Mouse (Mus musculus): ENCODE data around the gene Cactin.

The Cactin gene

DNA sequence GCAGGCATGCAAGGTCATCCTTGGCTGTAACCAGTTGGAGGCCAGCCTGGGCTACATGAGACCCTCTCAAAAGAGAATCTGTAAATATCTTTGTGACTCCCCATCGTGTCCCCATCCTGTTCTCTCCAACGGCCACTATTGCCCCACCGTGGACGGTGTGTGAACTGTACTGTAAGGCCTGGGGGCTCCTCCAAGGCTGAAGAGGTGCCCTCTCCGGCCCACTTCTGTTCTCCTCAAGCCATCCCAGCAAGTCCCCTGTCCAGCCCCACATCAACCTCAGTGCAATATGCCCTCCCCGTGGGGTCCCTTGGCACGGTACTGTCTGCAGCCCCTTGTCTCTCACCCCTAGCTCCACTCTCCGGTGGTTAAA lies 1.6 kb upstream of the Cactin start:
- Histone ChIP-seq H3K36me3 (ENCODE audit: insufficient read depth, low read length) (peaks cover 65% of the 10 kb centered on the region), H3K4me3 (replicated peaks; ENCODE audit: low read length) (peak overlapping the region; percentile 100), H3K9me3 (ENCODE audit: low read length) (no peaks in the 10 kb centered on the region), H3K4me1 (replicated peaks; ENCODE audit: low read depth, low read length) (peaks cover 83% of the 10 kb centered on the region), H3K27me3 (ENCODE audit: insufficient read depth, low read length) (no peaks in the 10 kb centered on the region)
- no peak for TF ChIP-seq CTCF (conservative IDR thresholded peaks at IDR 0.05; ENCODE audit: low read length)
- TF ChIP-seq NANOG (IDR thresholded peaks at IDR 0.05; ENCODE audit: borderline replicate concordance, low read length): no peak
- no peak for TF ChIP-seq POU5F1 (IDR thresholded peaks at IDR 0.05; ENCODE audit: borderline replicate concordance, low read length)

DNA sequence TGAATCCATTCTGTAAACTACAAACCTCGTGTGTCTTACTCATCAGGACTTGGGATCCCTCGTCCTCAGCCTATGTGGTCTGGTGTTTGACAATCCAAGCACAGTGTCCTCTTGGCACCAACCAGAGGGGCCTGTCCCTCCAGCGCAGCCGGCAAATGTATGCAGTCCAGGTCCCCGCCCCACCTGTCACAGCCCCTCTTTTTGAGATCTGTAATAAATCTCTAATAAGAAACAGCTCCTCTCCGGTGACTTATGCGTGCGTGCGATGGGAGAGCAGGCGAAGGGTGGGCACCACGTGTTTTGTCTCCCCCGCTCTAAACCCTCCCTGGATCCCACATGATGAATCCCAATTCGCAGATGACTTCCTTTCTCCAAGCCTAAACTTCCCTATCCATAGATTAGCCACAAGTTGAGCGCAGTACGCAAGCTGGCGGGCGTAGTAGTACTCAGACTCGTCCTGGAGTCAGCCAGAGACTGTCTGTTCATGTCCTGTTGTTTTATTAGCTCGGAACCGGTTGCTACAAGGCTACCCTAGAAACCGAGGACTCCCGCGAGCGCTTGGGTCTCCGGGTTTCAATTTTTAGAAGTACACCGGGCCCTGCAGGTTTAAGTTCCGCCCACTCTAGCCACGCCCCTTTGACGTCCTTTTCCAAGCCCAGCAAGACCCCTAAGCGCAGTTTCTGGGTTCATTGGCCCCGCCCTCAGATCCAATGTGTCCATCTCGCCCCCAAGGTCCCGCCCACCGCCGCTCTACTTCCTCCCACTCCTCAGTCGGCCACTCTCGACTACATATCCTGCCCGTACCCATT lies 958 bp upstream of the Cactin start:
- peaks cover 65% of the 10 kb centered on the region for H3K36me3 ChIP-seq (ENCODE audit: insufficient read depth, low read length)
- H3K4me1 ChIP-seq (replicated peaks; ENCODE audit: low read depth, low read length): peaks cover 84% of the 10 kb centered on the region
- H3K9me3 ChIP-seq (ENCODE audit: low read length): no peaks in the 10 kb centered on the region
- TF ChIP-seq NANOG (IDR thresholded peaks at IDR 0.05; ENCODE audit: borderline replicate concordance, low read length): no peak
- no peak for TF ChIP-seq CTCF (conservative IDR thresholded peaks at IDR 0.05; ENCODE audit: low read length)
- no peak for TF ChIP-seq POU5F1 (IDR thresholded peaks at IDR 0.05; ENCODE audit: borderline replicate concordance, low read length)
- peak overlapping the region; percentile 100 for H3K4me3 ChIP-seq (replicated peaks; ENCODE audit: low read length)
- H3K27me3 ChIP-seq (ENCODE audit: insufficient read depth, low read length): no peaks in the 10 kb centered on the region

DNA sequence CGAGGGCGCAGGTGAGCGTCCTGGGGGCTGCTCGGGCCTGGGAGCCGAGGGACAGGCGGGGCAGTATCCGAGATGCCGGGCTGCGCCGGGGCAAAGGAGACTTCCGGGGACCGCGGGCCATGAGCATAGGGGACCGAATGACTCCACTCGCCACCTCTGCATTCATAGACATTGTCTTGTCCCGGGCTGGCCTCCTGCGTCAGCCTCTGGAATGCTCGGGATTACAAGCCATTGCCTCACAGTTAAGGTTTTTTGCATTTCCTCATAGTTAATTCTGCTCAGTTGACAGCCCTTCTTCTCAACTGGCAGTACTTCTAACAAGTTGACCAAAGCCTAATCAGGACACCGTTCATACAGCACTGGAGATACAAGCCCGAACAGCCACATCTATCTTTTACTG lies 533 bp downstream of the Cactin start:
- H3K4me3 ChIP-seq (replicated peaks; ENCODE audit: low read length): peak overlapping the region; percentile 100
- H3K4me1 ChIP-seq (replicated peaks; ENCODE audit: low read depth, low read length): peaks cover 84% of the 10 kb centered on the region
- peaks cover 66% of the 10 kb centered on the region for H3K36me3 ChIP-seq (ENCODE audit: insufficient read depth, low read length)
- no peaks in the 10 kb centered on the region for H3K9me3 ChIP-seq (ENCODE audit: low read length)
- no peaks in the 10 kb centered on the region for H3K27me3 ChIP-seq (ENCODE audit: insufficient read depth, low read length)
- TF ChIP-seq NANOG (IDR thresholded peaks at IDR 0.05; ENCODE audit: borderline replicate concordance, low read length): no peak
- TF ChIP-seq POU5F1 (IDR thresholded peaks at IDR 0.05; ENCODE audit: borderline replicate concordance, low read length): no peak
- TF ChIP-seq CTCF (conservative IDR thresholded peaks at IDR 0.05; ENCODE audit: low read length): no peak

DNA sequence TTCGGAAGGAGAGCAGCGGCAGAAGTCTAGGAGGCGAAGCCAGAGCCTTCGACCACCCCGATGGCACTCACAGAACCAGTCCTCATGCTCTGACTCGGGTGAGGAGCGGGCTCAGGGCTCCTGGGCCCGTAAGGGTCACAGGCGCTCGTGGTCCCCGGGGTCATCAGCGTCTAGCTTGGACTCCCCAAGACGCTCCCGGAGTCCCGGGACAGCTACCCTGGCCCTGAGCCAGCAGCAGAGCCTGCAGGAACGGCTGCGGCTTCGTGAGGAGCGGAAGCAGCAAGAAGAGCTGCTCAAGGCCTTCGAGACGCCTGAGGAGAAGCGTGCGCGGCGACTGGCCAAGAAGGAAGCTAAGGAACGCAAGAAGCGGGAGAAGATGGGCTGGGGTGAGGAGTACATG lies 1.5 kb downstream of the Cactin start:
- H3K4me1 ChIP-seq (replicated peaks; ENCODE audit: low read depth, low read length): peaks cover 84% of the 10 kb centered on the region
- peak overlapping the region; percentile 100 for H3K4me3 ChIP-seq (replicated peaks; ENCODE audit: low read length)
- H3K27me3 ChIP-seq (ENCODE audit: insufficient read depth, low read length): no peaks in the 10 kb centered on the region
- TF ChIP-seq CTCF (conservative IDR thresholded peaks at IDR 0.05; ENCODE audit: low read length) (no peak), POU5F1 (IDR thresholded peaks at IDR 0.05; ENCODE audit: borderline replicate concordance, low read length) (no peak), NANOG (IDR thresholded peaks at IDR 0.05; ENCODE audit: borderline replicate concordance, low read length) (no peak)
- H3K36me3 ChIP-seq (ENCODE audit: insufficient read depth, low read length): peaks cover 75% of the 10 kb centered on the region
- H3K9me3 ChIP-seq (ENCODE audit: low read length): no peaks in the 10 kb centered on the region

DNA sequence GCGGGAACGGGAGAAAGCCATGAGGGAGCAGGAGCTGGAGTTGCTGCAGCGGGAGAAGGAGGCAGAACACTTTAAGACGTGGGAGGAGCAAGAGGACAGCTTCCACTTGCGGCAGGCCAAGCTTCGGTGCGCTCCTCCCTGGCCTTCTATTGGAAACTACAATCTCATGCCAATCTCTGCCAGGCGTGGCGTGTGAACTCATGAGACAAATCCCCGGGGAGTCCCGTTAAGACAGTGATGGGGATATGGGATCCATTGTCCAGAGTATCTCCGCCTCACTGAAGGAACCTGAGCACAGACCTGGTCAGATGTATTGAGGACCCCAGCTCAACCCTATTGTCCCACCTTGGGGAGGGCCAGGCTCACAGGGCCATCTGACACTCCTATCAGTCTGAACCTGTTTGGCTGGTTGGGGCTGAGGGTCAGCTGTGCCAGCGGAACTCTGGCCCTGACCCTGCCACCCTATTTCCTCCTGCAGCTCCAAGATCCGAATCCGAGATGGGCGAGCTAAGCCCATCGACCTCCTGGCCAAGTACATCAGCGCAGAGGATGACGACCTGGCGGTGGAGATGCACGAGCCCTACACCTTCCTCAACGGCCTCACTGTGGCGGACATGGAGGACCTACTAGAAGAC lies 2.4 kb downstream of the Cactin start:
- H3K27me3 ChIP-seq (ENCODE audit: insufficient read depth, low read length): no peaks in the 10 kb centered on the region
- H3K36me3 ChIP-seq (ENCODE audit: insufficient read depth, low read length): peaks cover 74% of the 10 kb centered on the region
- peak overlapping the region; percentile 100 for H3K4me3 ChIP-seq (replicated peaks; ENCODE audit: low read length)
- TF ChIP-seq NANOG (IDR thresholded peaks at IDR 0.05; ENCODE audit: borderline replicate concordance, low read length) (no peak), POU5F1 (IDR thresholded peaks at IDR 0.05; ENCODE audit: borderline replicate concordance, low read length) (no peak), CTCF (conservative IDR thresholded peaks at IDR 0.05; ENCODE audit: low read length) (no peak)
- no peaks in the 10 kb centered on the region for H3K9me3 ChIP-seq (ENCODE audit: low read length)
- H3K4me1 ChIP-seq (replicated peaks; ENCODE audit: low read depth, low read length): peaks cover 84% of the 10 kb centered on the region

DNA sequence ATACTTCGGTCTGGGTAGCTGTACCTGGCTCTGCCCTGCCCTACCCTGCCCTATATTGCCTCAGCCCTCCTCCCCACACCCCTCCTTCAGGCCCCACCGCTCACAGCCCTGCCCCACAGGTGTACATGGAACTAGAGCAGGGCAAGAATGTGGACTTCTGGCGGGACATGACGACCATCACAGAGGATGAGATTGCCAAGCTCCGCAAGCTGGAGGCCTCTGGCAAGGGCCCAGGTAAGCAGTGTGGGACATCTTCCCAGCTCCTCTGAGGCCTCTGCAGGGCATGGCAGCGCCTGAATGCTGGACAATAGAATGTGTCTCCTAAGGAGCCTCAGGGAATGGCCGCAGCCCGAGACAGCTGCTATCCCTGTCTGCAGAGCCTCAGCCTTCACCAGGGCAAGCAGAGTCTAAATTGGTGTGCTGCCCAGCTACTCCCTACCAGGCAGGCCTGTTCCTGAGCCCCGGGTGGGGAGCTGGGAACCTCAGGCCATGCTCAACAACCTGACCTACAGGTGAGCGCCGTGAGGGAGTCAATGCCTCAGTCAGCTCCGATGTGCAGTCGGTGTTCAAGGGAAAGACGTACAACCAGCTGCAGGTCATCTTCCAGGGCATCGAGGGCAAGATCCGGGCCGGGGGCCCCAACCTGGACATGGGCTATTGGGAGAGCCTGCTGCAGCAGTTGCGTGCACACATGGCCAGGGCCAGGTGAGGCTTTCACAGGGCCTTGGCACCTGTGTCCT lies 3.1 kb downstream of the Cactin start:
- Histone ChIP-seq H3K9me3 (ENCODE audit: low read length) (no peaks in the 10 kb centered on the region), H3K36me3 (ENCODE audit: insufficient read depth, low read length) (peaks cover 67% of the 10 kb centered on the region), H3K27me3 (ENCODE audit: insufficient read depth, low read length) (no peaks in the 10 kb centered on the region), H3K4me3 (replicated peaks; ENCODE audit: low read length) (no peak overlapping the region), H3K4me1 (replicated peaks; ENCODE audit: low read depth, low read length) (peaks cover 84% of the 10 kb centered on the region)
- TF ChIP-seq POU5F1 (IDR thresholded peaks at IDR 0.05; ENCODE audit: borderline replicate concordance, low read length) (no peak), CTCF (conservative IDR thresholded peaks at IDR 0.05; ENCODE audit: low read length) (no peak), NANOG (IDR thresholded peaks at IDR 0.05; ENCODE audit: borderline replicate concordance, low read length) (no peak)

DNA sequence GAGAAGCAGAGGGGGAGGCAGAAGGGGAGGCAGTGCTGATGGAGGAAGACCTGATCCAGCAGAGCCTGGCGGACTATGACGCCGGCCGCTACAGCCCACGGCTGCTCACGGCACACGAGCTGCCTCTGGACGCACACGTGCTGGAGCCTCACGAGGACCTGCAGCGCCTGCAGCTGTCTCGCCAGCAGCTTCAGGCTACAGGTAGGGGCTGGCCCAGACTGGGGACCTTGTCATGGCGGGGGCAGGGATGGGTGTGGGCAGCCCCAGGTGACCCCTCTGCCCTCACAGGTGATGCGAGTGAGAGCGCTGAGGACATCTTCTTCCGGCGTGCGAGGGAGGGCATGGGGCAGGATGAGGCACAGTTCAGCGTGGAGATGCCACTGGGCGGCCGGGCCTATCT lies 4.3 kb downstream of the Cactin start:
- H3K36me3 ChIP-seq (ENCODE audit: insufficient read depth, low read length): peaks cover 61% of the 10 kb centered on the region
- H3K9me3 ChIP-seq (ENCODE audit: low read length): no peaks in the 10 kb centered on the region
- no peak for TF ChIP-seq POU5F1 (IDR thresholded peaks at IDR 0.05; ENCODE audit: borderline replicate concordance, low read length)
- TF ChIP-seq CTCF (conservative IDR thresholded peaks at IDR 0.05; ENCODE audit: low read length): no peak
- no peak for TF ChIP-seq NANOG (IDR thresholded peaks at IDR 0.05; ENCODE audit: borderline replicate concordance, low read length)
- 0 out of 2 replicates have a peak, but pooled peaks cover 3% of the 10 kb centered on the region for H3K27me3 ChIP-seq (ENCODE audit: insufficient read depth, low read length)
- H3K4me1 ChIP-seq (replicated peaks; ENCODE audit: low read depth, low read length): peaks cover 85% of the 10 kb centered on the region
- H3K4me3 ChIP-seq (replicated peaks; ENCODE audit: low read length): peak overlapping the region; percentile 51

DNA sequence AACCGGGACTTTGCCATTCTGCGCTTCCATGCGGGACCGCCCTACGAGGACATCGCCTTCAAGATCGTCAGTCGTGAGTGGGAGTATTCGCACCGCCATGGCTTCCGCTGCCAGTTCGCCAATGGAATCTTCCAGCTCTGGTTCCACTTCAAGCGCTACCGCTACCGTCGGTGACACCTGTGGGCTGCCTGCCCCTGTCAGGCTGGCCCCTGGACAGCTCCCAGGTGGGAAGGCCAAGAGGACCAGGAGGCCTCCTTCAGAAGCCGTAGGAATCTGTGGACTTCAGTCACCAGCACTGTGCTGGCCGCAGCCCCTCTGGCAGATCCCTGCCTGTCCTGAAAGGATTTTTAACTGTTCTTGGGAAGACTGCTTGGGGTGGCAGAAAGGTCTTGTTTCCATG lies 4.9 kb downstream of the Cactin start:
- Histone ChIP-seq H3K9me3 (ENCODE audit: low read length) (no peaks in the 10 kb centered on the region), H3K27me3 (ENCODE audit: insufficient read depth, low read length) (peaks cover 8% of the 10 kb centered on the region; the same call in 1 of the 2 replicates), H3K4me1 (replicated peaks; ENCODE audit: low read depth, low read length) (peaks cover 89% of the 10 kb centered on the region), H3K4me3 (replicated peaks; ENCODE audit: low read length) (peak overlapping the region; percentile 51), H3K36me3 (ENCODE audit: insufficient read depth, low read length) (peaks cover 61% of the 10 kb centered on the region)
- TF ChIP-seq CTCF (conservative IDR thresholded peaks at IDR 0.05; ENCODE audit: low read length) (no peak), POU5F1 (IDR thresholded peaks at IDR 0.05; ENCODE audit: borderline replicate concordance, low read length) (no peak), NANOG (IDR thresholded peaks at IDR 0.05; ENCODE audit: borderline replicate concordance, low read length) (no peak)

All from E14TG2a.4 (cell line).